Mouse (Mus musculus): ENCODE data around the gene Zbtb8os. TPM values are rescaled to one million over a fixed set of nuclear protein-coding genes. Genes with fewer than 3 reads are reported as not detected.
A peak's percentile ranks its signal among the peaks of the same experiment; 100 is the strongest.

Gene Zbtb8os
- polyA plus RNA-seq, 1 experiment from 2014 or later: 48.1 TPM

GRCm38 (mm10) chr4:129384440-129384839, 48.9 kb downstream of the Zbtb8os start:
- ATAC-seq (ENCODE audit: insufficient number of reproducible peaks, insufficient read depth, low FRiP score, low read depth): no peak
- no peaks in the 10 kb centered on the region for H3K36me3 ChIP-seq (ENCODE audit: control insufficient read depth, insufficient read depth, low read length)
- WGBS: 22% methylated on average over 6 of the region's 6 CpGs
- H3K4me2 ChIP-seq (ENCODE audit: low read length): no peak overlapping the region
- H3K27ac ChIP-seq (replicated peaks in 1 of 2; ENCODE audit: control insufficient read depth in 1 of 2, insufficient read depth in 1 of 2, low read depth in 2 of 2, low read length in 2 of 2): peak overlapping the region in 1 of 2 experiments; percentile 47; a peak in 1 of 4 replicates
- H3K9me3 ChIP-seq (ENCODE audit: control insufficient read depth, low read length): no peaks in the 10 kb centered on the region
- no peak overlapping the region for H3K9ac ChIP-seq (ENCODE audit: low read length)
- H3K27me3 ChIP-seq (ENCODE audit: control insufficient read depth, insufficient read depth, low read length): no peaks in the 10 kb centered on the region
- H3K4me1 ChIP-seq (ENCODE audit: control insufficient read depth in 2 of 2, insufficient read depth in 2 of 2, low read length in 2 of 2): no peaks in the 10 kb centered on the region; a peak in 1 of 4 replicates
- no peak overlapping the region for H3K4me3 ChIP-seq (ENCODE audit: control insufficient read depth in 1 of 2, insufficient read depth in 1 of 2, low read depth in 1 of 2, low read length in 2 of 2)

GRCm38 (mm10) chr4:129385685-129386084, 50.2 kb downstream of the Zbtb8os start:
- Histone ChIP-seq H3K9me3 (ENCODE audit: control insufficient read depth, low read length) (no peaks in the 10 kb centered on the region), H3K4me1 (ENCODE audit: control insufficient read depth in 2 of 2, insufficient read depth in 2 of 2, low read length in 2 of 2) (no peaks in the 10 kb centered on the region; a peak in 1 of 4 replicates), H3K27ac (replicated peaks in 1 of 2; ENCODE audit: control insufficient read depth in 1 of 2, insufficient read depth in 1 of 2, low read depth in 2 of 2, low read length in 2 of 2) (no peak overlapping the region), H3K4me3 (ENCODE audit: control insufficient read depth in 1 of 2, insufficient read depth in 1 of 2, low read depth in 1 of 2, low read length in 2 of 2) (no peak overlapping the region), H3K27me3 (ENCODE audit: control insufficient read depth, insufficient read depth, low read length) (no peaks in the 10 kb centered on the region), H3K9ac (ENCODE audit: low read length) (no peak overlapping the region), H3K4me2 (ENCODE audit: low read length) (no peak overlapping the region), H3K36me3 (ENCODE audit: control insufficient read depth, insufficient read depth, low read length) (no peaks in the 10 kb centered on the region)
- 79% methylated on average over 11 of the region's 11 CpGs for WGBS
- no peak for ATAC-seq (ENCODE audit: insufficient number of reproducible peaks, insufficient read depth, low FRiP score, low read depth)

GRCm38 (mm10) chr4:129386269-129386946, 50.9 kb downstream of the Zbtb8os start:
- H3K9ac ChIP-seq (ENCODE audit: low read length): no peak overlapping the region
- H3K4me3 ChIP-seq (ENCODE audit: control insufficient read depth in 1 of 2, insufficient read depth in 1 of 2, low read depth in 1 of 2, low read length in 2 of 2): no peak overlapping the region
- no peaks in the 10 kb centered on the region for H3K27me3 ChIP-seq (ENCODE audit: control insufficient read depth, insufficient read depth, low read length)
- no peaks in the 10 kb centered on the region; a peak in 1 of 4 replicates for H3K4me1 ChIP-seq (ENCODE audit: control insufficient read depth in 2 of 2, insufficient read depth in 2 of 2, low read length in 2 of 2)
- no peak overlapping the region for H3K4me2 ChIP-seq (ENCODE audit: low read length)
- 75% methylated on average over 8 of the region's 8 CpGs for WGBS
- no peaks in the 10 kb centered on the region for H3K9me3 ChIP-seq (ENCODE audit: control insufficient read depth, low read length)
- no peak for ATAC-seq (ENCODE audit: insufficient number of reproducible peaks, insufficient read depth, low FRiP score, low read depth)
- no peak overlapping the region for H3K27ac ChIP-seq (replicated peaks in 1 of 2; ENCODE audit: control insufficient read depth in 1 of 2, insufficient read depth in 1 of 2, low read depth in 2 of 2, low read length in 2 of 2)
- H3K36me3 ChIP-seq (ENCODE audit: control insufficient read depth, insufficient read depth, low read length): no peaks in the 10 kb centered on the region

GRCm38 (mm10) chr4:129386989-129387388, 51.5 kb downstream of the Zbtb8os start:
- 48% methylated on average over 1 of the region's 2 CpGs for WGBS
- ATAC-seq (ENCODE audit: insufficient number of reproducible peaks, insufficient read depth, low FRiP score, low read depth): no peak
- H3K27me3 ChIP-seq (ENCODE audit: control insufficient read depth, insufficient read depth, low read length): no peaks in the 10 kb centered on the region
- no peaks in the 10 kb centered on the region; a peak in 1 of 4 replicates for H3K4me1 ChIP-seq (ENCODE audit: control insufficient read depth in 2 of 2, insufficient read depth in 2 of 2, low read length in 2 of 2)
- no peak overlapping the region for H3K27ac ChIP-seq (replicated peaks in 1 of 2; ENCODE audit: control insufficient read depth in 1 of 2, insufficient read depth in 1 of 2, low read depth in 2 of 2, low read length in 2 of 2)
- H3K36me3 ChIP-seq (ENCODE audit: control insufficient read depth, insufficient read depth, low read length): no peaks in the 10 kb centered on the region
- H3K4me3 ChIP-seq (ENCODE audit: control insufficient read depth in 1 of 2, insufficient read depth in 1 of 2, low read depth in 1 of 2, low read length in 2 of 2): no peak overlapping the region
- H3K9ac ChIP-seq (ENCODE audit: low read length): no peak overlapping the region
- H3K4me2 ChIP-seq (ENCODE audit: low read length): no peak overlapping the region
- no peaks in the 10 kb centered on the region for H3K9me3 ChIP-seq (ENCODE audit: control insufficient read depth, low read length)

DNA sequence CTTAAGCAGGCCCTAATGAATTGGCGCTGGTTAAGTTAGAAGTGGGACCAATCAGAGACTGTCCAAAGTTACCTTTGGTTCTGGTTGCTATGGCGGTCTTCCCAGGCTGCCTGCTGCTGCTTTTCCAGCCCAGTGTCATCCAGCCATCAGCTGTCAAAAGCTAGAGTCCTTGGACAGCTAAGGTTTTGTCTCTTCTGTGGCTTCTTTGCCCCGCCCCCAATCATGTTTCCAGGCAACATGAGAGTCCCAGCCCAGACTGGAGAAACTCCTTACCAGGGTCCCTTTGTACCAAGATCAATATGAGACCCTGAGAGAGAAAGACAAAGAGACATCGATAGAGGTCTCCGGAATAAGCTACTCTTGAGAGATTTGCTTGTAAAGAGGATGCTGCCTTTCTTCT, 52.9 kb downstream of the Zbtb8os start:
- WGBS: 79% methylated on average over 5 of the region's 5 CpGs
- no peak for ATAC-seq (ENCODE audit: insufficient number of reproducible peaks, insufficient read depth, low FRiP score, low read depth)

GRCm38 (mm10) chr4:129390216-129390743, 54.8 kb downstream of the Zbtb8os start:
- Histone ChIP-seq H3K36me3 (ENCODE audit: control insufficient read depth, insufficient read depth, low read length) (no peaks in the 10 kb centered on the region), H3K9me3 (ENCODE audit: control insufficient read depth, low read length) (no peaks in the 10 kb centered on the region), H3K27ac (replicated peaks in 1 of 2; ENCODE audit: control insufficient read depth in 1 of 2, insufficient read depth in 1 of 2, low read depth in 2 of 2, low read length in 2 of 2) (no peak overlapping the region), H3K27me3 (ENCODE audit: control insufficient read depth, insufficient read depth, low read length) (no peaks in the 10 kb centered on the region), H3K9ac (ENCODE audit: low read length) (no peak overlapping the region), H3K4me3 (ENCODE audit: control insufficient read depth in 1 of 2, insufficient read depth in 1 of 2, low read depth in 1 of 2, low read length in 2 of 2) (no peak overlapping the region), H3K4me2 (ENCODE audit: low read length) (no peak overlapping the region), H3K4me1 (ENCODE audit: control insufficient read depth in 2 of 2, insufficient read depth in 2 of 2, low read length in 2 of 2) (no peaks in the 10 kb centered on the region)
- WGBS: 66% methylated on average over 14 of the region's 14 CpGs
- no peak for ATAC-seq (ENCODE audit: insufficient number of reproducible peaks, insufficient read depth, low FRiP score, low read depth)

More for the DNA sequence above, 52.9 kb downstream of the Zbtb8os start:
- H3K4me2 ChIP-seq (ENCODE audit: low read length): no peak overlapping the region
- H3K9ac ChIP-seq (ENCODE audit: low read length): no peak overlapping the region
- H3K36me3 ChIP-seq (ENCODE audit: control insufficient read depth, insufficient read depth, low read length): no peaks in the 10 kb centered on the region
- H3K4me3 ChIP-seq (ENCODE audit: control insufficient read depth in 1 of 2, insufficient read depth in 1 of 2, low read depth in 1 of 2, low read length in 2 of 2): no peak overlapping the region
- H3K27ac ChIP-seq (replicated peaks in 1 of 2; ENCODE audit: control insufficient read depth in 1 of 2, insufficient read depth in 1 of 2, low read depth in 2 of 2, low read length in 2 of 2): no peak overlapping the region
- H3K9me3 ChIP-seq (ENCODE audit: control insufficient read depth, low read length): no peaks in the 10 kb centered on the region
- H3K4me1 ChIP-seq (ENCODE audit: control insufficient read depth in 2 of 2, insufficient read depth in 2 of 2, low read length in 2 of 2): no peaks in the 10 kb centered on the region; a peak in 1 of 4 replicates
- H3K27me3 ChIP-seq (ENCODE audit: control insufficient read depth, insufficient read depth, low read length): no peaks in the 10 kb centered on the region

DNA sequence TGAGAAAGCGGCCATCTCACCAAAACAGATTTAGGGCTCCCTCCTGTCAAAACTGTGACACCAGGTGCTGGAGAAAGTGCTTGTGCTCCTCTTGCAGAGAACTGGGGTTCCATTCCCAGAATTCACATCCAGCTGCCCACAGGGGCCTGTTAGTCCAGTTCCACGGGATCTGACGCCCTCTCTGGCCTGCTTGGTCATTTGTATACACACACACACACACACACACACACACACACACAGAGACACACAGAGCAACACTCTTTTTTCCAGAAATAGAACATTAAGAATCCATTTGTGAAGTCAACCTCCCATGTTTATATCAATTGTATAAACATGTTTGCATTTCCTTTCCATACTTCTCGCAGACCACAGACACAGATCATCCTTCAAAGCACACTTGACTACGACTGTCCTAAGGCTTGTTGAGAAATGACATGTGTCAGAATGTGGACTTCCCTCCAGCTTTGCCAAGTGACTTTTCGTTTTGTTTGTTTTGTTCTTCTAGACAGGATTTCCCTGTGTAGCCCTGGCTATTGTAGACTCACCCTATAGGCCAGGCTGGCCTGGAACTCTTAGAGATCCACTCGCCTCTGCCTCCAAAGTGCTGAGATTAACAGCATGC, 55.6 kb downstream of the Zbtb8os start:
- no peaks in the 10 kb centered on the region for H3K27me3 ChIP-seq (ENCODE audit: control insufficient read depth, insufficient read depth, low read length)
- no peaks in the 10 kb centered on the region for H3K9me3 ChIP-seq (ENCODE audit: control insufficient read depth, low read length)
- no peaks in the 10 kb centered on the region for H3K4me1 ChIP-seq (ENCODE audit: control insufficient read depth in 2 of 2, insufficient read depth in 2 of 2, low read length in 2 of 2)
- H3K4me3 ChIP-seq (ENCODE audit: control insufficient read depth in 1 of 2, insufficient read depth in 1 of 2, low read depth in 1 of 2, low read length in 2 of 2): no peak overlapping the region
- no peak overlapping the region for H3K4me2 ChIP-seq (ENCODE audit: low read length)
- ATAC-seq (ENCODE audit: insufficient number of reproducible peaks, insufficient read depth, low FRiP score, low read depth): no peak
- no peak overlapping the region for H3K27ac ChIP-seq (replicated peaks in 1 of 2; ENCODE audit: control insufficient read depth in 1 of 2, insufficient read depth in 1 of 2, low read depth in 2 of 2, low read length in 2 of 2)
- no peaks in the 10 kb centered on the region for H3K36me3 ChIP-seq (ENCODE audit: control insufficient read depth, insufficient read depth, low read length)
- H3K9ac ChIP-seq (ENCODE audit: low read length): no peak overlapping the region
- 82% methylated on average over 7 of the region's 7 CpGs for WGBS

Measured in heart, embryonic 14.5 days (tissue).